Mouse (Mus musculus): Measurements from ENCODE around the gene Stk16.

DNA sequence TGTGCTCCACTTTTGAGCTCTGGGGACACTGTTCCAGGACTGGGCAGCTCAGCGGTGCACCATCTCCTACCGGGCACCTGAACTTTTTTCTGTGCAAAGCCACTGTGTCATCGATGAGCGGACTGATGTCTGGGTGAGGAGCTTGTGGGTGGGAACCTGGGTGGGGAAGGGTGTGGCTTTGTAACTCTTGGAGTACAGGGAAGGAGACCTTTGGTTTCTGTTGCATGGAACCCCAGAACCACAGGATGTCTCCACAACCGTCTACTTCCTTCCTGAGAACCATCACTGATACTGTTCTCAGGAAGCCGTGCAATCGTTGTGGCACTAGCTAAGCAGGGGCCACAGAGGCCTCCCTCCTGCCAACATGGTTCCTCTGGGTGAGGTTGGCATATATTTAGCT is 2.5 kb downstream of the Stk16 start:
- TF ChIP-seq CTCF (IDR thresholded peaks at IDR 0.05; ENCODE audit: low read depth, low read length) (no peak), POLR2AphosphoS5 (IDR thresholded peaks at IDR 0.05; ENCODE audit: insufficient replicate concordance, low read depth, low read length) (no peak)

All from G1E (cell line).